Mouse (Mus musculus) myocyte (in vitro differentiated cells): Measurements from ENCODE around the gene Itga2b. TPM values are rescaled to one million over a fixed set of nuclear protein-coding genes. Genes with fewer than 3 reads are reported as not detected.
"Not testable (repeated sequence)": the region's sequence is repeated elsewhere in the genome, so short reads cannot be mapped to it uniquely, and the experiment has no call there.

Experiments
- H3K27me3 ChIP-seq: one replicate; pipeline ENCODE4 v1.6.1; 2011; ENCODE audit not compliant: control insufficient read depth, insufficient read depth, insufficient read length
- H3K36me3 ChIP-seq: one replicate; pipeline ENCODE4 v1.6.1; 2011; ENCODE audit not compliant: control insufficient read depth, insufficient read depth
- H3K4me2 ChIP-seq: one replicate; pipeline ENCODE4 v1.6.1; 2011; ENCODE audit warnings: low read depth, control low read depth
- H3K4me3 ChIP-seq: one replicate; pipeline ENCODE4 v1.5.1; 2011; ENCODE audit warnings: mild to moderate bottlenecking, control low read depth, moderate library complexity
- H3K79me2 ChIP-seq: one replicate; pipeline ENCODE4 v1.6.1; 2011; ENCODE audit not compliant: control insufficient read depth, insufficient read depth
- H3ac ChIP-seq: one replicate; pipeline ENCODE4 v1.6.1; 2011; ENCODE audit not compliant: control insufficient read depth, insufficient read length
- CEBPB ChIP-seq: IDR thresholded peaks from 2 replicates; pipeline ENCODE4 v1.6.1; 2011; ENCODE audit warnings: mild to moderate bottlenecking, moderate library complexity; ENCODE audit not compliant: poor library complexity, insufficient read depth, severe bottlenecking
- E2F4 ChIP-seq: IDR thresholded peaks from one replicate; pipeline ENCODE4 v1.6.1; 2011; ENCODE audit warnings: mild to moderate bottlenecking, control low read depth, moderate library complexity; ENCODE audit not compliant: insufficient read depth
- MAX ChIP-seq: IDR thresholded peaks from one replicate; pipeline ENCODE4 v1.6.1; 2011; ENCODE audit warnings: low read depth, mild to moderate bottlenecking, control low read depth
- MYOD1 ChIP-seq, 3 experiments: IDR thresholded peaks; one replicate each; pipeline ENCODE4 v1.6.1; 2011; ENCODE audit warnings: control low read depth in 2 of 3, low read depth in 2 of 3, mild to moderate bottlenecking in 2 of 3, moderate library complexity in 1 of 3; ENCODE audit not compliant: insufficient read length in 2 of 3, control insufficient read depth in 1 of 3
- MYOG ChIP-seq, 3 experiments: IDR thresholded peaks; one replicate each; pipeline ENCODE4 v1.6.1; 2011; ENCODE audit warnings: control low read depth in 2 of 3, low read depth in 2 of 3, mild to moderate bottlenecking in 2 of 3; ENCODE audit not compliant: insufficient read length in 2 of 3, control insufficient read depth in 1 of 3, insufficient read depth in 1 of 3
- POLR2A ChIP-seq: IDR thresholded peaks from one replicate; pipeline ENCODE4 v1.6.1; 2011; ENCODE audit warnings: low read depth, mild to moderate bottlenecking, control low read depth, moderate library complexity; ENCODE audit not compliant: insufficient read length
- POLR2AphosphoS2 ChIP-seq: IDR thresholded peaks from one replicate; pipeline ENCODE4 v1.6.1; 2011; ENCODE audit warnings: low read depth, control low read depth; ENCODE audit not compliant: insufficient read length
- REST ChIP-seq: IDR thresholded peaks from one replicate; pipeline ENCODE4 v1.6.1; 2011; ENCODE audit warnings: mild to moderate bottlenecking, control low read depth, moderate library complexity; ENCODE audit not compliant: insufficient read depth, insufficient read length
- SRF ChIP-seq: IDR thresholded peaks from one replicate; pipeline ENCODE4 v1.6.1; 2011; ENCODE audit warnings: low read depth; ENCODE audit not compliant: control insufficient read depth, insufficient read length
- TCF12 ChIP-seq: IDR thresholded peaks from one replicate; pipeline ENCODE4 v1.6.1; 2011; ENCODE audit warnings: mild to moderate bottlenecking, control low read depth; ENCODE audit not compliant: poor library complexity, insufficient read depth, severe bottlenecking
- TCF3 ChIP-seq: IDR thresholded peaks from one replicate; pipeline ENCODE4 v1.6.1; 2011; ENCODE audit warnings: low read depth, control low read depth; ENCODE audit not compliant: insufficient read length
- USF1 ChIP-seq: IDR thresholded peaks from one replicate; pipeline ENCODE4 v1.6.1; 2011; ENCODE audit warnings: low read depth, mild to moderate bottlenecking, control low read depth, moderate library complexity
- polyA plus RNA-seq: library from polyadenylated mRNA; unstranded; fragments of >200 nt; fragmentation: generic; extraction: Trizol; gene quantifications from one replicate; pipeline ENCODE4 v1.2.1, GENCODE M21; 2012; ENCODE audit warnings: missing spikeins

The Itga2b gene
- polyA plus RNA-seq, 1 experiment, result 7.2 TPM

- Histone ChIP-seq H3K79me2 (no peaks in the 10 kb centered on the region), H3K4me3 (no peak overlapping the region), H3K36me3 (no peaks in the 10 kb centered on the region), H3K27me3 (no peaks in the 10 kb centered on the region), H3K4me2 (no peak overlapping the region), H3ac (no peak overlapping the region)
- TF ChIP-seq SRF (no peak), REST (no peak), TCF3 (no peak), E2F4 (no peak), POLR2A (no peak), TCF12 (no peak), MAX (no peak), CEBPB (no peak), MYOD1 (IDR thresholded peaks at IDR 0.05; ENCODE audit: control insufficient read depth in 1 of 3, insufficient read length in 2 of 3, low read depth in 2 of 3) (no peak), MYOG (IDR thresholded peaks at IDR 0.05; ENCODE audit: control insufficient read depth in 1 of 3, insufficient read depth in 1 of 3, insufficient read length in 2 of 3, low read depth in 2 of 3) (no peak), POLR2AphosphoS2 (no peak), USF1 (no peak)
Observed at GRCm38 (mm10) chr11:102415034-102415802, 54.7 kb downstream of the Itga2b start.

GRCm38 (mm10) chr11:102413059-102413458 is 56.9 kb downstream of the Itga2b start:
- Histone ChIP-seq H3K4me2 (no peak overlapping the region), H3K36me3 (no peaks in the 10 kb centered on the region), H3K27me3 (no peaks in the 10 kb centered on the region), H3K4me3 (no peak overlapping the region), H3K79me2 (no peaks in the 10 kb centered on the region), H3ac (no peak overlapping the region)
- TF ChIP-seq POLR2AphosphoS2, result no peak
- no peak for TF ChIP-seq SRF
- TF ChIP-seq E2F4, result no peak
- TF ChIP-seq TCF12, result no peak
- TF ChIP-seq TCF3, result no peak
- TF ChIP-seq POLR2A, result no peak
- TF ChIP-seq CEBPB, result no peak
- no peak for TF ChIP-seq MYOD1 (IDR thresholded peaks at IDR 0.05; ENCODE audit: control insufficient read depth in 1 of 3, insufficient read length in 2 of 3, low read depth in 2 of 3)
- TF ChIP-seq MAX, result no peak
- no peak for TF ChIP-seq MYOG (IDR thresholded peaks at IDR 0.05; ENCODE audit: control insufficient read depth in 1 of 3, insufficient read depth in 1 of 3, insufficient read length in 2 of 3, low read depth in 2 of 3)
- TF ChIP-seq REST, result no peak
- no peak for TF ChIP-seq USF1

GRCm38 (mm10) chr11:102411704-102412103 is 58.2 kb downstream of the Itga2b start:
- H3ac ChIP-seq, result no peak overlapping the region
- no peak for TF ChIP-seq TCF12
- no peak for TF ChIP-seq MYOG (IDR thresholded peaks at IDR 0.05; ENCODE audit: control insufficient read depth in 1 of 3, insufficient read depth in 1 of 3, insufficient read length in 2 of 3, low read depth in 2 of 3)
- no peak for TF ChIP-seq CEBPB
- no peak for TF ChIP-seq REST
- peak; percentile 49 for TF ChIP-seq POLR2A
- H3K79me2 ChIP-seq, result peaks cover 5% of the 10 kb centered on the region
- no peak overlapping the region for H3K4me3 ChIP-seq
- no peaks in the 10 kb centered on the region for H3K27me3 ChIP-seq
- no peaks in the 10 kb centered on the region for H3K36me3 ChIP-seq
- peak overlapping the region; percentile 61 for H3K4me2 ChIP-seq

- Histone ChIP-seq H3K79me2 (peaks cover 11% of the 10 kb centered on the region), H3K4me2 (peak overlapping the region; percentile 61), H3ac (no peak overlapping the region), H3K27me3 (no peaks in the 10 kb centered on the region), H3K4me3 (no peak overlapping the region), H3K36me3 (no peaks in the 10 kb centered on the region)
- TF ChIP-seq REST (no peak), TCF12 (no peak), TCF3 (no peak), CEBPB (no peak)
Observed at GRCm38 (mm10) chr11:102411061-102411460, 58.9 kb downstream of the Itga2b start.

GRCm38 (mm10) chr11:102410345-102410744 is 59.6 kb downstream of the Itga2b start:
- not testable (repeated sequence) for H3K27me3 ChIP-seq, H3ac ChIP-seq, H3K4me3 ChIP-seq, H3K4me2 ChIP-seq, H3K36me3 ChIP-seq
- peaks cover 18% of the 10 kb centered on the region for H3K79me2 ChIP-seq
